Mouse (Mus musculus) embryonic facial prominence, embryonic 15.5 days (tissue): ENCODE results near the gene Zfp398. TPM values are rescaled to one million over a fixed set of nuclear protein-coding genes. Genes with fewer than 3 reads are reported as not detected.
A peak's percentile ranks its signal among the peaks of the same experiment; 100 is the strongest.

Source experiments
- ATAC-seq: fragments of 200-750 bp; cut with Nextera tagmentation; 2 replicates; pipeline ENCODE4 v1.8.0; 2017; ENCODE audit warnings: low read depth, moderate TSS enrichment; ENCODE audit not compliant: insufficient number of reproducible peaks, low FRiP score, low TSS enrichment
- H3K27ac ChIP-seq: fragments of 300-500 bp; sonication (generic); replicated peaks from 2 replicates; pipeline ENCODE4 v1.5.1; 2015; ENCODE audit warnings: mild to moderate bottlenecking, inconsistent platforms
- H3K27me3 ChIP-seq: fragments of 300-500 bp; sonication (generic); 2 replicates; pipeline ENCODE4 v1.6.1; 2015; ENCODE audit warnings: inconsistent platforms
- H3K36me3 ChIP-seq: fragments of 300-500 bp; sonication (generic); 2 replicates; pipeline ENCODE4 v1.6.1; 2015; ENCODE audit warnings: mild to moderate bottlenecking, inconsistent platforms
- H3K4me1 ChIP-seq: fragments of 300-500 bp; sonication (generic); 2 replicates; pipeline ENCODE4 v1.6.1; 2015; ENCODE audit warnings: inconsistent platforms
- H3K4me2 ChIP-seq: fragments of 300-500 bp; sonication (generic); replicated peaks from 2 replicates; pipeline ENCODE4 v1.6.1; 2015; ENCODE audit warnings: mild to moderate bottlenecking, inconsistent platforms
- H3K4me3 ChIP-seq: fragments of 300-500 bp; sonication (generic); replicated peaks from 2 replicates; pipeline ENCODE4 v1.5.1; 2015; ENCODE audit warnings: mild to moderate bottlenecking, inconsistent platforms
- H3K9ac ChIP-seq: fragments of 300-500 bp; sonication (generic); 2 replicates; pipeline ENCODE4 v1.6.1; 2015; ENCODE audit warnings: inconsistent platforms
- H3K9me3 ChIP-seq: fragments of 300-500 bp; sonication (generic); replicated peaks from 2 replicates; pipeline ENCODE4 v1.6.1; 2016; ENCODE audit warnings: inconsistent platforms
- WGBS: fragments of 180-500 bp; shearing (Covaris S2); methylation state at CpG from one replicate; pipeline ENCODE4 v1.1.7; 2015; 5-methylcytosine and 5-hydroxymethylcytosine counted together
- polyA plus RNA-seq: library from polyadenylated mRNA; unstranded; fragments of >200 nt; fragmentation: Nextera tagmentation; extraction: Ambion mirVana; gene quantifications from 2 replicates; pipeline ENCODE4 v1.2.1, GENCODE M21; 2015

Gene Zfp398
- polyA plus RNA-seq, 1 experiment from 2014 or later: 11.9 TPM

- Histone ChIP-seq H3K4me1 (peaks cover 20% of the 10 kb centered on the region), H3K4me2 (no peak overlapping the region), H3K4me3 (no peak overlapping the region), H3K9me3 (no peaks in the 10 kb centered on the region), H3K36me3 (peaks cover 30% of the 10 kb centered on the region), H3K9ac (no peak overlapping the region), H3K27me3 (no peaks in the 10 kb centered on the region), H3K27ac (no peak overlapping the region)
- 73% methylated on average over 4 of the region's 4 CpGs for WGBS
- no peak for ATAC-seq
These were observed 26.4 kb upstream of the Zfp398 start for GRCm38 (mm10) chr6:47809053-47809452.

- peaks cover 23% of the 10 kb centered on the region for H3K4me1 ChIP-seq
- H3K36me3 ChIP-seq: peaks cover 18% of the 10 kb centered on the region
- no peak overlapping the region for H3K4me2 ChIP-seq
- no peak overlapping the region; the same call in 1 of the 2 replicates for H3K9ac ChIP-seq
- H3K27ac ChIP-seq: no peak overlapping the region; the same call in 1 of the 2 replicates
- no peak overlapping the region for H3K4me3 ChIP-seq
- 72% methylated on average over 2 of the region's 2 CpGs for WGBS
- no peaks in the 10 kb centered on the region for H3K27me3 ChIP-seq
- no peak for ATAC-seq
- no peaks in the 10 kb centered on the region for H3K9me3 ChIP-seq
These were observed 25.3 kb upstream of the Zfp398 start for GRCm38 (mm10) chr6:47810181-47810580.

GRCm38 (mm10) chr6:47811324-47811723, 24.1 kb upstream of the Zfp398 start:
- H3K27ac ChIP-seq: no peak overlapping the region
- WGBS: 54% methylated on average over 5 of the region's 5 CpGs
- ATAC-seq: no peak
- no peak overlapping the region for H3K9ac ChIP-seq
- no peaks in the 10 kb centered on the region for H3K9me3 ChIP-seq
- peaks cover 7% of the 10 kb centered on the region for H3K36me3 ChIP-seq
- peak overlapping the region; percentile 80 for H3K4me3 ChIP-seq
- H3K4me1 ChIP-seq: peaks cover 23% of the 10 kb centered on the region
- peak overlapping the region; percentile 65 for H3K4me2 ChIP-seq
- H3K27me3 ChIP-seq: no peaks in the 10 kb centered on the region

- Histone ChIP-seq H3K4me3 (peak overlapping the region; percentile 80), H3K9ac (peak overlapping the region; percentile 51), H3K4me2 (peak overlapping the region; percentile 65), H3K9me3 (no peaks in the 10 kb centered on the region), H3K27me3 (no peaks in the 10 kb centered on the region), H3K36me3 (no peaks in the 10 kb centered on the region), H3K4me1 (peaks cover 23% of the 10 kb centered on the region), H3K27ac (peak overlapping the region; percentile 97)
- under 1% methylated on average over 17 of the region's 17 CpGs for WGBS
- ATAC-seq: no peak
These were observed 23.1 kb upstream of the Zfp398 start for GRCm38 (mm10) chr6:47812271-47812915.

- Histone ChIP-seq H3K4me3 (peak within 1 kb of the TSS; percentile 80), H3K9me3 (no peaks in the 10 kb centered on the region), H3K27me3 (no peaks in the 10 kb centered on the region), H3K4me1 (peaks cover 23% of the 10 kb centered on the region), H3K9ac (peak within 1 kb of the TSS; percentile 51), H3K27ac (peak within 1 kb of the TSS; percentile 97), H3K36me3 (no peaks in the 10 kb centered on the region), H3K4me2 (peak within 1 kb of the TSS; percentile 65)
- WGBS: under 1% methylated on average over 44 of the region's 44 CpGs
- peak; percentile 99 for ATAC-seq
These were observed 22.1 kb upstream of the Zfp398 start, which contains the start of gene Pdia4 for GRCm38 (mm10) chr6:47813257-47813878. Pdia4 (minus strand) TSS chr6:47813430.

GRCm38 (mm10) chr6:47816151-47816550, 19.3 kb upstream of the Zfp398 start:
- H3K36me3 ChIP-seq: peaks cover 20% of the 10 kb centered on the region
- WGBS: 91% methylated on average over 1 of the region's 1 CpGs
- H3K4me1 ChIP-seq: peaks cover 14% of the 10 kb centered on the region
- no peak for ATAC-seq
- no peak overlapping the region for H3K4me2 ChIP-seq
- no peaks in the 10 kb centered on the region for H3K27me3 ChIP-seq
- no peak overlapping the region for H3K27ac ChIP-seq
- H3K9me3 ChIP-seq: no peaks in the 10 kb centered on the region
- no peak overlapping the region for H3K9ac ChIP-seq
- no peak overlapping the region for H3K4me3 ChIP-seq

- Histone ChIP-seq H3K4me3 (no peak overlapping the region), H3K4me2 (no peak overlapping the region), H3K36me3 (peaks cover 30% of the 10 kb centered on the region), H3K27me3 (no peaks in the 10 kb centered on the region), H3K9ac (no peak overlapping the region), H3K4me1 (0 out of 2 replicates have a peak, but pooled peaks cover 4% of the 10 kb centered on the region), H3K9me3 (no peaks in the 10 kb centered on the region), H3K27ac (no peak overlapping the region)
- no peak for ATAC-seq
- WGBS: 92% methylated on average over 8 of the region's 8 CpGs
These were observed 16.7 kb upstream of the Zfp398 start for GRCm38 (mm10) chr6:47818721-47819120.

GRCm38 (mm10) chr6:47819626-47820325, 15.7 kb upstream of the Zfp398 start:
- 90% methylated on average over 23 of the region's 23 CpGs for WGBS
- Histone ChIP-seq H3K9ac (no peak overlapping the region), H3K27me3 (no peaks in the 10 kb centered on the region), H3K27ac (no peak overlapping the region), H3K4me1 (no peaks in the 10 kb centered on the region), H3K36me3 (peaks cover 38% of the 10 kb centered on the region), H3K9me3 (no peaks in the 10 kb centered on the region), H3K4me2 (no peak overlapping the region), H3K4me3 (no peak overlapping the region)
- no peak for ATAC-seq

- Histone ChIP-seq H3K4me2 (no peak overlapping the region), H3K27me3 (no peaks in the 10 kb centered on the region), H3K9ac (no peak overlapping the region), H3K36me3 (peaks cover 46% of the 10 kb centered on the region), H3K27ac (no peak overlapping the region), H3K4me3 (no peak overlapping the region), H3K9me3 (no peaks in the 10 kb centered on the region), H3K4me1 (no peaks in the 10 kb centered on the region)
- no peak for ATAC-seq
- 93% methylated on average over 5 of the region's 5 CpGs for WGBS
These were observed 14.2 kb upstream of the Zfp398 start for GRCm38 (mm10) chr6:47821236-47821635.

- no peak for ATAC-seq
These were observed 13.7 kb upstream of the Zfp398 start for GRCm38 (mm10) chr6:47821776-47822175.

GRCm38 (mm10) chr6:47824241-47824640, 11.2 kb upstream of the Zfp398 start:
- H3K9me3 ChIP-seq: no peaks in the 10 kb centered on the region
- no peak overlapping the region for H3K4me2 ChIP-seq
- H3K27me3 ChIP-seq: no peaks in the 10 kb centered on the region
- no peak overlapping the region for H3K27ac ChIP-seq
- WGBS: 49% methylated on average over 2 of the region's 2 CpGs
- no peak overlapping the region for H3K9ac ChIP-seq
- ATAC-seq: no peak
- H3K4me3 ChIP-seq: no peak overlapping the region
- no peaks in the 10 kb centered on the region for H3K4me1 ChIP-seq
- H3K36me3 ChIP-seq: peaks cover 45% of the 10 kb centered on the region

More at GRCm38 (mm10) chr6:47821776-47822175, 13.7 kb upstream of the Zfp398 start:
- 90% methylated on average over 6 of the region's 6 CpGs for WGBS
- Histone ChIP-seq H3K4me3 (no peak overlapping the region), H3K27ac (no peak overlapping the region), H3K9ac (no peak overlapping the region), H3K4me1 (no peaks in the 10 kb centered on the region), H3K36me3 (peaks cover 46% of the 10 kb centered on the region), H3K27me3 (no peaks in the 10 kb centered on the region), H3K4me2 (no peak overlapping the region), H3K9me3 (no peaks in the 10 kb centered on the region)
